Mouse (Mus musculus): ENCODE measurements around the gene Hip1. TPM values are rescaled to one million over a fixed set of nuclear protein-coding genes. Genes with fewer than 3 reads are reported as not detected.
"Not testable (repeated sequence)": the region's sequence is repeated elsewhere in the genome, so short reads cannot be mapped to it uniquely, and the experiment has no call there.

Hip1 gene
- total RNA-seq, 2 experiments from 2014 or later, result 44.3 to 59.7 TPM

DNA sequence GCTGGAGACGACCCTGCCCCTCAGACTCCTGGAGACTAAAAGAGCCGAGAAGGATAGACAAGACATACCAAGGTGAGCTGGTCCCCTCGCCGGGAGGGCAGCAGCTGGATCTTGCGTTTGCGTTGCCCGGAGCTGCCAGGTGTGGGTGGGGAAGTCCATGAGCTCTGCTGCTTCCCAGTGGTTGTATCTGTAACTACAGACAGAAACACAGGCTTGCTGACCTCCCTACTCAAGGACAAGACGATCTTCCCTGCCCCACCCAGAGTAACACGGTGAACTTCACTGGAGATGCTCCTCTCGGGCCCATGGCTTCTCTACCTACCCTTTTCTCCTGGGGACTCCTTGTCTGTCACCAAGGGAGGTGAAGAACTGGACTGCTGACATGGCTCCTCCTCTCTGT, 161.1 kb downstream of the Hip1 start:
- intact Hi-C loops (cut with DNase I), result no loop called here
- DNase-seq (ENCODE audit: low spot score in 2 of 2), result no peak

DNA sequence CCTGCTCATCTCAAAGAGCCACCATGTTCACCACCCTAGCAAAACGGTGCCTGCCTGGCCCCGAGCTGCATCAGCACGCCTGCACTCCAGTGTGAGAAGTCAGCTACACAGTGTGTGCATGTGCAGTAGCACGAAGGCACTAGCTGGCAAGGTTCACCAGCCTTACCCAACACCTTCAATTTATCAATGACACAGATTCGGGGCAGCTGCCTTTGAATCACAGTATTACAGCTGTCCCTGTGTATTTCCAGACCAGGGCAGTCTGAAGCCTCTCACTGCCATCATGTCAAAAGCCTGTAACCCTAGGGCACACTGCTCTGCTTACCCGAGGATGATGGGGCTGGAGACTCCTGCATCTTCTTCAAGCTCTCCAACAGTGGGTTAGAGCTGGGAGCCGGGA, 162.2 kb downstream of the Hip1 start:
- DNase-seq (ENCODE audit: low spot score in 2 of 2), result no peak
- intact Hi-C loops (cut with DNase I), result no loop called here

DNA sequence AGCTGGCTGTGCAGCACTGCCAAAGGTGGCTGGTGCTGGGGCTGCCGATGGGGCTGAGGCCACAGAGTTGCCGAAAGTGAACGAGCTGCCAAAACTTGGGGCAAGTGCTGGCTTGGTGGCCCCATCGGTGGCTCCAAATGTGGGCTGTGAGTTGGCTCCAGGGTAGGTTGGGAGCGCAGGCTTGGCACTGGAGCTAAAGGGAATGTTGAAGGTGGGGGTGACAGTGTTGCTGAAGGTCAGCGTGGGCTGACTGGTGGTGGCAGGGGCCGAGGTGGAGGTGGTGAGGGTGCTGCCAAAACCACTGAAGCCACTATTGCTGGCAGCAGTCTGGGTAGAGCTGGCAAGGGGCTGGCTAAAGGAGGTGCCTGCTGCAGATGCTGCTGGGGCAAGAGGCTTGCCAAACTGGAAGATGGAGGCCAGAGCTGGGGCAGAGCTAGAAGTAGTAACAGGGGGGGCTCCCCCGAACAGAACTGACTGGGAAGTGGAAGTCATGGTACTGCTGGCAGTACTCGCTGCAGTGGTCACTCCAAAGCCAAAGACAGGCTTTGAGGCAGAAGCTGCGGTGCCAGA, 163.5 kb downstream of the Hip1 start:
- intact Hi-C loops (cut with DNase I), result no loop called here
- DNase-seq (ENCODE audit: low spot score in 2 of 2), result no peak

DNA sequence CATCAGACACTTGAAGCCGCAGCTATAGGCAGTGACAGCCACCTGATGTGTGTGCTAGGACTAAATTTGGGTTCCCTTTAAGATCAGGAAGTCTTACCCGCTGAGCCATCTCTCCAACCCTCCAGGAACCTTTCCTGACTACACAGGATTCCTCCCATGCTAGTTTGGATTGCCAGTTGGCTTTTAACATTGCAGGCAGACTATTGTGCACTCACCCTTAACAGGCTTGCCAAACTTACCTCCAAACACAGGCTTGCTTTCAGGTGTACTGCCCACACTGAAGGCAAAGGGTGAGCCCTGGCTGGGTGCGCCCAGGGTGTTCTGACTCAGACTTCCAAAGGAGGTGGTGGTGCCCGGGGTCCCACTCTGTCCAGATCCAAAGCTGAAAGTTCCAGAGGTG, 164.2 kb downstream of the Hip1 start:
- intact Hi-C loops (cut with DNase I), result no loop called here
- DNase-seq (ENCODE audit: low spot score in 2 of 2), result no peak

DNA sequence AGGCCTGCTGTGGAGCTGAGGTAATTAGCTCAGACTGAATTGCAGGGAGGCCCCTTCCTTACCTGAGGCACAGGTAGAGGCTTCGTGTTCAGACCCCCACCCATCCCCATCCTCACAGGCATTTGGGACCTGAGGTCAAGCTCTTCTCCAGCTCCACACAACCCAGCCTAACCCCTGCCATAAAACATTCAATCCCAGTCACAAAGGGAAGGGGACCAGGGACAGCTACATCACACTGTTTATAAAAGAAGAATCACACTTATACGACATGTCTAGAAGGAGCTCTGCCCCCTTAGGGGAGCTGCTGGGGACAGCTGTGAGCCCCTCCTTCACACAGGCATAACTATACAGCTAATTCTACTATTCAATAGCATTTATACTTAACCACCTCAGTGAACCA, 168.6 kb downstream of the Hip1 start:
- no peak for DNase-seq (ENCODE audit: low spot score in 2 of 2)
- intact Hi-C loops (cut with DNase I), result no loop called here

DNA sequence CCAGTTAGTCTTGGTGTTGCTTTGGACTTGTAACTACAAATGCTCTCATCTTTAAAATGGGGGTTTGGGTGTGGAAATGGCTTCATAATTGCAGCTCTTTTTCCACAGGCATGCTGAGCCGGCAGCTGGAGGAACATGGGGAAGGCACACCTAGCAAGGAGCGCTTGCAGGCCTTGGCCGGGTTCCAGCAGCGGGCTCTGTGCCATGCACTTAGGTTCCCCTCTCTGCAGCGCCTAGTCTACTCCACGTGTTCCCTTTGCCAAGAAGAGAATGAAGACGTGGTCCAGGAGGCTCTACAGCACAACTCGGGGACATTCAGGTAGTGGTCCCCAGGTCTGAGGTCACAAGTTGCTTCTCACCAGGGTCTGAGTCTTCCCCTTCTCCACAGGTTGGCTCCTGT, 169.8 kb downstream of the Hip1 start:
- DNase-seq (ENCODE audit: low spot score in 2 of 2), result no peak
- intact Hi-C loops (cut with DNase I), result no loop called here

DNA sequence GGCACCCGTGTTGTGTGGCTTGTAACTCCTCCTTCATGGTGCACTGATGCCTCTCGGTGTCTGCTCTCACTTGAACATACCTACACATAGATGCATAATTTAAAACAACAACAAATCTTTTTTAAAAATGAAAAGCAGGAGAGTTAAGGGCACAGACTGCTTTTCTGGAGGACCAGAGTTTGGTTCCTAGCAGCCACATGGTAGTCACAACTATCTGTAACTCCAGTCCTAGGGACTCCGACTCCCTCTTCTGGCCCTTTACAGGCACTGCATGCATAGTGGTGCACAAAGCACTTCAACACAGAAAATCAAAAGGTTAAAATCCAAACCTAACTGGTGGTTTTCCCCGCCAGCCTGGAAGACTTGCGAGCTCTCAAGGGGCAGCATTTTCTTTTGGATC, 171.3 kb downstream of the Hip1 start:
- intact Hi-C loops (cut with DNase I), result no loop called here
- DNase-seq (ENCODE audit: low spot score in 2 of 2), result no peak

DNA sequence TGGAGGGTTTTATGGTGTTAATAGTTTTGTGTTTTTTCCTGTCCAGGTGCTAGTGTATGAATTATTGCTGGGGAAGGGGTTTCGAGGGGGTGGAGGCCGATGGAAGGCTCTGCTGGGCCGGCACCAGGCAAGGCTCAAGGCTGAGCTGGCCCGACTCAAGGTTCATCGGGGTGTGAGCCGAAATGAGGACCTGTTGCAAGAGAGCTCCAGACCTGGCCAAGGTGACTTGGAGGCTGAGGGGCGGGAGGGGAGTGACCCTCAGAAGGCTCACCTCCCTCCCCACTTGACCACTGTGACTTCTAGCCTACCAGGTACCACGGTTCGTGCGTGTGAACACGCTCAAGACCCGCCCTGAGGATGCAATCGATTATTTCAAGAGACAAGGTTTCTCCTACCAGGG, 173.7 kb downstream of the Hip1 start:
- no peak for DNase-seq (ENCODE audit: low spot score in 2 of 2)
- intact Hi-C loops (cut with DNase I), result no loop called here

DNA sequence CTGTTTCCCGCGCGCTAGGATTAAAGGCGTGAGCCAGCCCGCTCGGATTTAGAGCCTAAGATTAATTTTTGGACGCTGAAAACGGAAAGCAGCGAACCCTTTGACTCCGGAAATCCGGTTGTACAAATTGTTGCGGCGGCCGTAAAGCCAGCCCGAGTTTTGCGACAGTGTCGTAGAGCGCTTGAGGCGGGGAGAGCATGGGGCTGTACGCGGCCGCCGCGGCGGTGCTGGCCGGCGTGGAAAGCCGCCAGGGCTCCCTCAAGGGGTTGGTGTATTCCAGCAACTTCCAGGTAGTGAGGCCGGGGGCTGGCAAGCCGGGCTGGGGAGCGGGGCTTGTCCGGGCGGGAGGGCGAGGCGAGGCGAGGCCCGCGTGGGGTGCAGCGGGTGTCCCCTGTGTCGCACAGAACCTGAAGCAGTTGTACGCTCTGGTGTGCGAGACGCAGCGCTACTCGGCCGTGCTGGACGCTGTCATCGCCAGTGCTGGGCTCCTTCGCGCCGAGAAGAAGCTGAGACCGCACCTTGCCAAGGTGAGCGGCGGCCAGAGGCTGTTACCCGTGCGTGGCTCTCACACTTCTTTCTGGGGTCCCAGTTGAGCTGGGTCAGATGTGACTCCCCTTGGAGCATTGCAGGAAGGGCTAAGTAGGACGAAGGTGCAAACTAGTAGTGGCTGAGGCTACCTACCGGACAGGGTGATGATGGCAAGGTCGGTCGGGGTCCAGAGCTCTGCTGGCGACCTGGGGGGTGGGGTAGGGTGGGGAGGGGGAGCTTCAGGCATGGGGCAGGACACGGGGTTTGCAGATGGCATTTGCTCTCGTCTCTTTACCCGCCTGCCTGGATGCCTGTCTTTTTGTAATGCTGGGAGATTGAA, 174.9 kb downstream of the Hip1 start, which contains the start of gene Nsun5:
TSS of gene Nsun5 (plus strand) at position 167 of the 868 bp plus-strand sequence.
- DNase-seq (ENCODE audit: low spot score in 2 of 2), result peak; percentile 89 to 95
- intact Hi-C loops (cut with DNase I), result loop anchor here (2.0 to 5.0 kb wide), 2 partner anchors 25 to 133 kb away; partner anchors contain the start of gene Pom121

DNA sequence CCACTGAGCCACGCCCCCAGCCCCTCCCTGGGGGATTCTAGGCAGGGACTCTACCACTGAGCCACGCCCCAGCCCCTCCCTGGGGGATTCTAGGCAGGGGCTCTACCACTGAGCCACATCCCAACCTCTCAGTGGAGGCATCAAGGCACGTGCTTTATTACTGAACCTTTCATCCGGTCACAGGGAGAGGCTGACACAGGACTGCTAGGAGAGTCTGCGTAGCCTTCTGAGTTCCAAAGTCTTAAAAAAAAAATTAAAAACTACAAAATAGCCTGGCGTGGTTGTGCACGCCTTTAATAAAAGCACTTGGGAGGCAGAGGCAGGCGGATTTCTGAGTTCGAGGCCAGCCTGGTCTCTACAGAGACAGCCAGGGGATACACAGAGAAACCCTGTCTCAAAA, 175.7 kb downstream of the Hip1 start:
- intact Hi-C loops (cut with DNase I), result loop anchor here (2.0 to 5.0 kb wide), 2 partner anchors 26 to 132 kb away; partner anchors contain the start of gene Pom121
- DNase-seq (ENCODE audit: low spot score in 2 of 2), result not testable (repeated sequence)

DNA sequence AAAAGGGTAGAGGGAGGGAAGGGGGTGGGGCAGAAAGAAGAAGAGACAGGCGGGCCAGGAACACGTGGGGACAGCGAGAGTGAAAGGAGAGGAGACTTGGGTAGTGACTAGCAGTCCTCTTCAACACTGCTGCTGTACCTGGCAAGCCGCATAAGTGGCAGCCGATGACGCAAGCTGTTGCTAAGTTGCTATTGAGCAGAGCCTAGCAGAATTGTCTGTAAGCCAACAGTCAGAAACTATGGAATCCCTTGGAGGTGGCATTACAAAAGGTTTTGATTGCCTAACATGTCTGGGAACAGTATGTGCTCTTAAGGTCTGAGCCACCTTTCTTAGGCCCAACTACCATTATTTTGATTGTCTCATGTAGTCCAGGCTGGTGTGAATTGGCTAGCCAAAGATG, 176.6 kb downstream of the Hip1 start:
- intact Hi-C loops (cut with DNase I), result loop anchor here (2.0 to 5.0 kb wide), 2 partner anchors 26 to 131 kb away; partner anchors contain the start of gene Pom121
- DNase-seq (ENCODE audit: low spot score in 2 of 2), result no peak

DNA sequence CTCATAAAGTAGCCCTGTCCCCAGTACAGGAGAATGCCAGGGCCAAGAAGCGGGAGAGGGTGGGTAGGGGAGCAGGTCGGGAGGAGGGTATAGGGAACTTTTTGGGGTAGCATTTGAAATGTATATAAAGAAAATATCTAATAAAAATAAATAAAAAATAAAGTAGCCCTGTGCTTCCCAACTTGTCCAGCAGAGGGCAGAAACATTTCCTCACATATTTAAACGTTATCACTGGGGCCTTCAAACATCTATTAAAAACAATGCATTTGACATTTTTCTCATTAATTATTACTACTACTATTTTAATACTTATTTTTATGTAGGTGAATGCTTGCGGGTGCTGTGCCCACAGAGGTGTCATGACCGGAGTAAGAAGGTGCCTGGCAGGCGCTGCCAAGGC, 177.1 kb downstream of the Hip1 start:
- intact Hi-C loops (cut with DNase I), result loop anchor here (2.0 to 5.0 kb wide), 2 partner anchors 27 to 131 kb away; partner anchors contain the start of gene Pom121
- no peak for DNase-seq (ENCODE audit: low spot score in 2 of 2)

DNA sequence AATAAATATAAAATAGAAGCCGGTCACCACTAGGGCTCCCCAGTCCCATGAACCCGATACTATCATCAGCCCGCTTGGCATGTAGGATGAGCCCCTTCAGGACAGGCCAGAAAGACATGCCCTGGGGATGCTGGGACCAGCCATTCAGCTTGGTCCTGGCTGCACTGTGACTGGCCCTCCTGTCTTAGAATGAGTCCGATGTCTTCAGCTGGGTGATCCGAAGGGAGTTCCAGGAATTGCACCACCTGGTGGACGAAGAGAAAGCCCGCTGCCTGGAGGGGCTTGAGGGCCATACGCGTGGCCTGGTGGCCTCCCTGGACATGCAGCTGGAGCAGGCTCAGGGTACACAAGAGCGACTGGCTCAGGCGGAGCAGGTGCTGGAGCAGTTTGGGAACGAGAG, 181.4 kb downstream of the Hip1 start:
- intact Hi-C loops (cut with DNase I), result no loop called here

DNA sequence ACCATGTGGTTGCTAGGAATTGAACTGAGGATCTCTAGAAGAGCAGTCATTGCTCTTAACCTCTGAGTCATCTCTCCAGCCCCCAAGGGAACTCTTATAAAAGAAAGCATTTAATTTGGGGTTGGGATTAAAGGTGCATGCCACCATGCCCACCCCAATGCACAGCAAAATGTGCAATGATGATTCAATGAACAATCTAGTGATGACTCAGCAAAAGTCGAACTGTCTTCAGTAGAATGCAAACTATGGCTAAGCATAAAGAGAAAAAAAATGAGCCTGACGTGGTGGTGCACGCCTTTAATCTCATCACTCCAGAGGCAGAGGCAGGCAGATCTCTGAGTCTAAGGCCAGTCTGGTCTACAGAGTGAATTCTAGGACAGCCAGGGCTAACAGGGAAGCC, 182.3 kb downstream of the Hip1 start:
- intact Hi-C loops (cut with DNase I), result no loop called here
- DNase-seq (ENCODE audit: low spot score in 2 of 2), result no peak

More for the DNA sequence above, 181.4 kb downstream of the Hip1 start:
- DNase-seq (ENCODE audit: low spot score in 2 of 2), result no peak

DNA sequence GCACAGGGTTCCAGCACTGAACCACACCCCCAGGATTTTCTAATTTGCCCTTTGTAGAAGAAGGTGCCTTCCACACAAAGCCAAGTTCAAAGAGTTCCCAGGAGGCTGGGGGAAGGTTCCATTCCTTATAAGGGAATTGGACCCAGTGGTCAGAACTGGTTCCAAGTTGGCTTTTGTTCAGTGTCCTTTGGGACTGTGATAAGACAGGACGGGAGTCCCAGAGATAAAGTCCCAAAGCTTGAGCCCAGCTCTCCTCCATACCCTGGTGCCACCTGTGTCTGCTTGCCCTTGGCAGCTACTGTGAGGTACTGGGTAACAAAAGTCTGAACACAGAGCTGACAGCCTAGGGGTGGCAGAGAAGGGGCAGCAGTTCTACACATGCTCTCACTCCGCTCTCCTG, 185.1 kb downstream of the Hip1 start:
- intact Hi-C loops (cut with DNase I), result no loop called here
- DNase-seq (ENCODE audit: low spot score in 2 of 2), result no peak

DNA sequence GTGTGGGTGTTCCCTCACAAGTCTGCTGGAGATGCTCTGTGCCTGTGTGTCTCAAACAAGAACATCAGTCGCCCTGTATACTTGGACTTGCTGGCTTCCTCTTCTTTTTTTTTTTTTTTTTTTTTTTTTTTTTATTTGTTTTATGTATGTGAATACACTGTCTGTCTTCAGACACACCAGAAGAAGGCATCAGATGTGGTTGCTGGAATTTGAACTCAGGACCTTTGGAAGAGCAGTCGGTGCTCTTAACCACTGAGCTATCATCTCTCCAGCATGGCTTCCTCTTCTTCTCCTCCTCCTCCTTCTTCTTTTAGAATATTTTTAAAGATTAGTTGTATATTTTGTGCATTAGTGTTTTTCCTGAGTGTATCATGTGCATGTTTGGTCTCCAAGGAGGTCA, 187.4 kb downstream of the Hip1 start:
- peak in 1 of 2 experiments; percentile 41 for DNase-seq (ENCODE audit: low spot score in 2 of 2)
- intact Hi-C loops (cut with DNase I), result no loop called here

Small RNAs within 50 kb of the gene (microRNA-seq; reads per million reads assigned to microRNA genes)
- gene Mir7033, result 0.34 to 0.74 reads per million in 2 experiments

Other genes with a start within 250 kb of the Hip1 start
- gene Fkbp6, start 195.1 kb downstream of the Hip1 start, total RNA-seq (2021), result under 1 TPM in 1 of 2 experiments, not detected in 1; 0.50 TPM
- not detected for gene Trim50, start 191.8 kb downstream of the Hip1 start, total RNA-seq (2021)
- gene Nsun5, start 175.2 kb downstream of the Hip1 start, total RNA-seq (2021), result 10 to 100 TPM; 15.7 to 18.8 TPM
- gene Pom121, start 150.6 kb downstream of the Hip1 start, total RNA-seq (2021), result 10 to 100 TPM; 51.6 to 51.7 TPM
- gene Ccl26, start 18.4 kb upstream of the Hip1 start, total RNA-seq (2021), result not detected
- under 1 TPM; 0.46 to 0.50 TPM for gene Ccl24, start 27.9 kb upstream of the Hip1 start, total RNA-seq (2021)
- gene Rhbdd2, start 87.5 kb upstream of the Hip1 start, total RNA-seq (2021), result 10 to 100 TPM; 83.8 to 86.5 TPM
- gene Por, start 124.9 kb upstream of the Hip1 start, total RNA-seq (2021), result 10 to 100 TPM; 84.4 to 91.2 TPM
- gene Tmem120a, start 199.3 kb upstream of the Hip1 start, total RNA-seq (2021), result 10 to 100 TPM; 13.5 to 18.7 TPM
- gene Styxl1, start 233.3 kb upstream of the Hip1 start, total RNA-seq (2021), result not detected
- 100 to 1,000 TPM; 389 to 397 TPM for gene Mdh2, start 233.4 kb upstream of the Hip1 start, total RNA-seq (2021)

Measured in left cerebral cortex, postnatal 25 days (tissue).